Mouse (Mus musculus): Measurements from ENCODE around the gene Olfr741. TPM values are rescaled to one million over a fixed set of nuclear protein-coding genes. Genes with fewer than 3 reads are reported as not detected.

Olfr741 gene
- not detected in 2 replicates for polyA plus RNA-seq (2015; fragmentation: Nextera tagmentation; extraction: Ambion mirVana)

DNA sequence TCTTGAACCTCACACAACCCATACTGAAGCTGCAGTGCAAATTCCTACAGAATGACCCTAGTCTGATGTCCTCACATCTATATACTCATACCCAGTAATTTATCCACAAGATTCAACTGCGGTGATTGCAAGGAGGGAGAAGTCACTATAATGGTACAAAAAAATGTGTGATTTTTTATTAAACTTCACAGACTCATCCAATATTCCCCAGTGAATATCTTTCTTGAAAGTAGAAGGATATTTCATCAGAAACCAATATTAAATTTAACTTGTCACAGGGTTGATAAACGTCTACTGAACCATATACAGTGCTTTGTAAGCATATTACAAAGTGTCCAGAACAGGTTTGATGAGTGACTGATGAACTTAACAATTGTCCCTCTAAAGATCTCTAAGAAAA is at the start of gene Olfr741:
Gene Olfr741 (plus strand): TSS at position 301 of the 400 bp plus-strand sequence.
- Histone ChIP-seq H3K36me3 (replicated peaks) (no peaks in the 10 kb centered on the region), H3K27me3 (replicated peaks) (no peaks in the 10 kb centered on the region), H3K4me3 (no peak within 1 kb of the TSS), H3K9ac (no peak within 1 kb of the TSS), H3K4me1 (no peaks in the 10 kb centered on the region), H3K4me2 (no peak within 1 kb of the TSS), H3K27ac (no peak within 1 kb of the TSS), H3K9me3 (no peaks in the 10 kb centered on the region)
- ATAC-seq (replicated peaks), result no peak
- 65% methylated on average over 2 of the region's 2 CpGs for WGBS

DNA sequence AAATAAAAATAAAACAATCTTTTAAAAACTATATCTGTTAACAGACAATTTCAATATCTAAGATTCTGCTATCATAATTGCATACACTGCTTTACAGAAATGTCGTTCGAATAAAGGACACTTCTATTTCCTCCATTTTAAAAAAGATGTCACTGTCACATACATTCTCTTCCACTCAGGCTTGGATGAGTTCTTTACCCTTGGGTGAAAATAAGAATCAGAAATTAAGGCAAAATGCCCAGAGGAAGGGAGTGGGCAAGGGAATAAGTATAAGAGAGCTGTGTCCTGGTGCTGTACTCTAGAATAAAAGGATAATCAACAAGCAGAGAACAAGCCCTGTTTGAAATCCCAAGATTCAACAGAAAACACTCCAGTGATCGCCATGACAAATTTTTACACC is 27.3 kb upstream of the Olfr741 start, which contains the start of gene Olfr740:
Gene Olfr740 (plus strand): TSS at position 301 of the 400 bp plus-strand sequence.
- no peak within 1 kb of the TSS for H3K4me2 ChIP-seq
- H3K9ac ChIP-seq, result no peak within 1 kb of the TSS
- H3K36me3 ChIP-seq (replicated peaks), result no peaks in the 10 kb centered on the region
- no peaks in the 10 kb centered on the region for H3K9me3 ChIP-seq
- no peaks in the 10 kb centered on the region for H3K27me3 ChIP-seq (replicated peaks)
- no peak within 1 kb of the TSS for H3K4me3 ChIP-seq
- no peak within 1 kb of the TSS for H3K27ac ChIP-seq
- H3K4me1 ChIP-seq, result no peaks in the 10 kb centered on the region
- WGBS, result 80% methylated on average over 3 of the region's 3 CpGs
- no peak for ATAC-seq (replicated peaks)

DNA sequence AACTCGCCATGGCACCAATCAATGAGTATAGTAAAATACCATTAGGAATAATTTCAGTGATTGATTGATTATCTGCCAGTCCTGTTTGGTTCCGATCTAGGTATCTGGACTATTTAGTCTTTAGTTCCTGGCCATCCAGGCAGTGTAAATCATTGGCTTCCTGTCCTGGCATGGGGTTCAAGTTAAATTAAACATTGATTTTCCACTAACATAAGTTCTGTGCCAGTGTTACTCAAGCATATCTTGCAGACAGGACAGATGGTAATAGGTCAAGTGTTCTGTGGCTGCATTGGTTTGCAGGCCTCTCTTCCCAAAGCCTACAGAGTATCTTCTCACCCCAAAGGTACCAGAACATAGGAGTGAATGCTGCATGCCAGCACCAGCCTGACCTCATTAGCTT is 5.9 kb downstream of the Olfr741 start:
- H3K4me2 ChIP-seq, result no peak overlapping the region
- H3K36me3 ChIP-seq (replicated peaks), result no peaks in the 10 kb centered on the region
- no peak for ATAC-seq (replicated peaks)
- H3K4me3 ChIP-seq, result no peak overlapping the region
- WGBS, result 73% methylated on average over 2 of the region's 2 CpGs
- no peaks in the 10 kb centered on the region for H3K4me1 ChIP-seq
- no peak overlapping the region for H3K9ac ChIP-seq
- no peaks in the 10 kb centered on the region for H3K9me3 ChIP-seq
- no peak overlapping the region for H3K27ac ChIP-seq
- H3K27me3 ChIP-seq (replicated peaks), result no peaks in the 10 kb centered on the region

DNA sequence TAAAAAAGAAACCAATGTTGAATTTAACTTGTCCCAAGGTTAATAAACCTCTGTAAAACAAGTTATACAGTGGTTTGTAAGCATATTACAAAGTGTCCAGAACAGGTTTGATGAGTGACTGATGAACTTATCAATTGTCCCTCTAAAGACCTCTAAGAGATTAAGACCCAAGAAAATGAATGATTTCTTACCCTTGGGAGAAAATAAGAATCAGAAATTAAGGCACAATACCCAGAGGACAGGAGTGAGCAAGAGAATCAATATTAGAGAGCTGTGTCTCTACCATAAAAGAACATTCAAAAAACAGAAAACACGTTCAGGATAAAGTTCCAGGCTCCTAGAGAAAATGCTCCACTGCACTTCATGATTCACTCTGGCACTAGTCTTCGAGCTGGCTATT is 30.8 kb downstream of the Olfr741 start, which contains the start of gene Olfr742:
Gene Olfr742 (plus strand): TSS at position 301 of the 400 bp plus-strand sequence.
- Histone ChIP-seq H3K9ac (no peak within 1 kb of the TSS), H3K36me3 (replicated peaks) (no peaks in the 10 kb centered on the region), H3K4me3 (no peak within 1 kb of the TSS), H3K4me1 (no peaks in the 10 kb centered on the region), H3K27ac (no peak within 1 kb of the TSS), H3K4me2 (no peak within 1 kb of the TSS), H3K9me3 (no peaks in the 10 kb centered on the region), H3K27me3 (replicated peaks) (no peaks in the 10 kb centered on the region)
- WGBS, result 57% methylated on average over 2 of the region's 2 CpGs
- no peak for ATAC-seq (replicated peaks)

DNA sequence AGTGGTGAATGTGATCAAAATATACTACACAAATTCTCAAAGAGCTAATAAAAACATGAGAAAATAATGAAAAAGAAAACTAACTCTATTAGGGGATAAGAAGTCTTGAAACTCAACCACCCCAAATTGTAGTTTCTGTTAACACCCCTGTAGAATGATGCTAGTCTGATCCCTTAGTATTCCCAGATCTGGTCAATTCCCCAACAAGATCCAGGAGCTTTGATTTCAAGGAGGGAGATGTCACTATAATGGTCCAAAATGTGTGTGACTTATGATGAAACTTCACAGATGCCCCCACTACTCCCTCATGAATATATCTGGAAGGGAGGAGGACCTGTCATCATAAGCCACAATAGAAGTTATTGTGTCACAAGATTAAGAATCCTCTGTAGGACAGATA is 49.0 kb downstream of the Olfr741 start, which contains the start of gene Olfr743:
Gene Olfr743 (plus strand): TSS at position 301 of the 400 bp plus-strand sequence.
- H3K4me1 ChIP-seq, result no peaks in the 10 kb centered on the region
- no peaks in the 10 kb centered on the region for H3K27me3 ChIP-seq (replicated peaks)
- H3K4me2 ChIP-seq, result no peak within 1 kb of the TSS
- ATAC-seq (replicated peaks), result no peak
- no peak within 1 kb of the TSS for H3K9ac ChIP-seq
- no peak within 1 kb of the TSS for H3K27ac ChIP-seq
- H3K9me3 ChIP-seq, result no peaks in the 10 kb centered on the region
- no peak within 1 kb of the TSS for H3K4me3 ChIP-seq
- H3K36me3 ChIP-seq (replicated peaks), result no peaks in the 10 kb centered on the region

Other genes with a start within 250 kb of the Olfr741 start
- gene Olfr731, start 230.9 kb upstream of the Olfr741 start, polyA plus RNA-seq (2015; fragmentation: Nextera tagmentation; extraction: Ambion mirVana), result not detected in 2 replicates
- gene Olfr732, start 188.5 kb upstream of the Olfr741 start, polyA plus RNA-seq (2015; fragmentation: Nextera tagmentation; extraction: Ambion mirVana), result not detected in 2 replicates
- not detected in 2 replicates for gene Olfr733, start 171.2 kb upstream of the Olfr741 start, polyA plus RNA-seq (2015; fragmentation: Nextera tagmentation; extraction: Ambion mirVana)
- gene Olfr734, start 146.0 kb upstream of the Olfr741 start, polyA plus RNA-seq (2015; fragmentation: Nextera tagmentation; extraction: Ambion mirVana), result not detected in 2 replicates
- not detected in 2 replicates for gene Olfr735, start 123.9 kb upstream of the Olfr741 start, polyA plus RNA-seq (2015; fragmentation: Nextera tagmentation; extraction: Ambion mirVana)
- not detected in 2 replicates for gene Tlr11, start 114.8 kb upstream of the Olfr741 start, polyA plus RNA-seq (2015; fragmentation: Nextera tagmentation; extraction: Ambion mirVana)
- gene Olfr736, start 91.6 kb upstream of the Olfr741 start, polyA plus RNA-seq (2015; fragmentation: Nextera tagmentation; extraction: Ambion mirVana), result not detected in 2 replicates
- not detected in 2 replicates for gene Olfr738, start 65.2 kb upstream of the Olfr741 start, polyA plus RNA-seq (2015; fragmentation: Nextera tagmentation; extraction: Ambion mirVana)
- gene Olfr739, start 54.1 kb upstream of the Olfr741 start, polyA plus RNA-seq (2015; fragmentation: Nextera tagmentation; extraction: Ambion mirVana), result not detected in 2 replicates
- not detected in 2 replicates for gene Olfr740, start 27.2 kb upstream of the Olfr741 start, polyA plus RNA-seq (2015; fragmentation: Nextera tagmentation; extraction: Ambion mirVana)
- gene Olfr742, start 30.9 kb downstream of the Olfr741 start, polyA plus RNA-seq (2015; fragmentation: Nextera tagmentation; extraction: Ambion mirVana), result not detected in 2 replicates
- gene Olfr743, start 49.1 kb downstream of the Olfr741 start, polyA plus RNA-seq (2015; fragmentation: Nextera tagmentation; extraction: Ambion mirVana), result not detected in 2 replicates
- not detected in 2 replicates for gene Olfr744, start 142.1 kb downstream of the Olfr741 start, polyA plus RNA-seq (2015; fragmentation: Nextera tagmentation; extraction: Ambion mirVana)
- gene Olfr745, start 166.7 kb downstream of the Olfr741 start, polyA plus RNA-seq (2015; fragmentation: Nextera tagmentation; extraction: Ambion mirVana), result not detected in 2 replicates
- not detected in 2 replicates for gene Olfr746, start 174.3 kb downstream of the Olfr741 start, polyA plus RNA-seq (2015; fragmentation: Nextera tagmentation; extraction: Ambion mirVana)
- not detected in 2 replicates for gene Olfr747, start 220.5 kb downstream of the Olfr741 start, polyA plus RNA-seq (2015; fragmentation: Nextera tagmentation; extraction: Ambion mirVana)
- gene Olfr748, start 234.6 kb downstream of the Olfr741 start, polyA plus RNA-seq (2015; fragmentation: Nextera tagmentation; extraction: Ambion mirVana), result not detected in 2 replicates